Mouse (Mus musculus): ENCODE results near the gene Slc2a5.
A peak's percentile ranks its signal among the peaks of the same experiment; 100 is the strongest.

GRCm38 (mm10) chr4:150162561-150163169 is 43.6 kb downstream of the Slc2a5 start:
- peak; percentile 80 for TF ChIP-seq CTCF (conservative IDR thresholded peaks at IDR 0.05; ENCODE audit: low read length)
- TF ChIP-seq POU5F1 (IDR thresholded peaks at IDR 0.05; ENCODE audit: borderline replicate concordance, low read length), result no peak
- TF ChIP-seq NANOG (IDR thresholded peaks at IDR 0.05; ENCODE audit: borderline replicate concordance, low read length), result no peak
